Mouse (Mus musculus) liver, adult 2 months (tissue): Measurements from ENCODE around the gene C130074G19Rik.

Experiments
- CTCF ChIP-seq: fragments of 200-500 bp; IDR thresholded peaks from 2 replicates; pipeline ENCODE4 v1.5.1; 2011; ENCODE audit warnings: low read depth, low read length, control low read depth
- POLR2A ChIP-seq: fragments of 200-500 bp; IDR thresholded peaks from 2 replicates; pipeline ENCODE4 v1.6.1; 2011; ENCODE audit warnings: low read length, control low read depth; ENCODE audit not compliant: insufficient read depth; ENCODE audit errors: extremely low read depth

GRCm38 (mm10) chr1:184902886-184903285, 19.9 kb upstream of the C130074G19Rik start:
- TF ChIP-seq CTCF = no peak
- TF ChIP-seq POLR2A = no peak
